Mouse (Mus musculus): ENCODE results near the gene Htr2a. TPM values are rescaled to one million over a fixed set of nuclear protein-coding genes. Genes with fewer than 3 reads are reported as not detected.

Gene Htr2a
- polyA plus RNA-seq, 1 experiment = 0.19 TPM

- Histone ChIP-seq H3K27me3 (ENCODE audit: control insufficient read depth, insufficient read depth, low read length) (no peaks in the 10 kb centered on the region), H3K4me1 (ENCODE audit: control insufficient read depth, insufficient read depth, insufficient read length) (no peaks in the 10 kb centered on the region), H3K36me3 (ENCODE audit: control insufficient read depth, insufficient read depth, low read length) (peaks cover 6% of the 10 kb centered on the region), H3K4me3 (ENCODE audit: extremely low read depth, insufficient read depth, insufficient read length) (peak within 1 kb of the TSS; percentile 84), H3K27ac (ENCODE audit: insufficient read depth, low read length) (no peak within 1 kb of the TSS; the same call in 1 of the 2 replicates)
- DNase-seq (ENCODE audit: low read depth in 1 of 2, low spot score in 2 of 2) = peak; percentile 80 to 92
- TF ChIP-seq POLR2A (IDR thresholded peaks at IDR 0.05; ENCODE audit: low read depth, low read length) = peak; percentile 42
- no peak for TF ChIP-seq CTCF (IDR thresholded peaks at IDR 0.05; ENCODE audit: extremely low read depth, insufficient read depth, insufficient read length, insufficient replicate concordance)
- WGBS = under 1% methylated on average over 53 of the region's 53 CpGs
Measured at GRCm38 (mm10) chr14:74732079-74732783, 91.6 kb downstream of the Htr2a start, which contains the start of gene Esd. TSS of gene Esd (plus strand) at chr14:74732297.

DNA sequence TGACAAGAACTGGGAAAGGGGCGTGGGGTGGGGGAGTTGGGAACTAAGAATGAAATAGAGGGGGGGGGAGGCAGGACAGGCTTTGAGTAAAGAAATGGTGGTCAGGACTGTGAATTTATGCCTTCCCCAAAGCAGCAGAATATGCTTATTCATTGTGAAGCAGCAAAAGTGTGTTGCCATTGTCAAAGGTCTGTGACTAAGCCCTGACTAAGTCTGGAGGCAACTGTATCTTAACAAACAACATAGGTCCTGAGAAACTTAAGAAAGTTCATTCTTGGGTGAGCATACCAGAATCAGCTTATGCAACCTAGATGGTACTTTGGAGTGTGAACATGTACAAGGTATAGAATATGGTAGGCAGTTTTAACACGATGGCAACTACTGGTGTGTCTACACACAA lies 92.8 kb downstream of the Htr2a start:
- no peak for TF ChIP-seq POLR2A (IDR thresholded peaks at IDR 0.05; ENCODE audit: low read depth, low read length)
- TF ChIP-seq CTCF (IDR thresholded peaks at IDR 0.05; ENCODE audit: extremely low read depth, insufficient read depth, insufficient read length, insufficient replicate concordance) = no peak
- Histone ChIP-seq H3K4me3 (ENCODE audit: extremely low read depth, insufficient read depth, insufficient read length) (no peak overlapping the region), H3K4me1 (ENCODE audit: control insufficient read depth, insufficient read depth, insufficient read length) (no peaks in the 10 kb centered on the region), H3K27me3 (ENCODE audit: control insufficient read depth, insufficient read depth, low read length) (no peaks in the 10 kb centered on the region), H3K27ac (ENCODE audit: insufficient read depth, low read length) (no peak overlapping the region), H3K36me3 (ENCODE audit: control insufficient read depth, insufficient read depth, low read length) (peaks cover 9% of the 10 kb centered on the region)
- DNase-seq (ENCODE audit: low read depth in 1 of 2, low spot score in 2 of 2) = no peak
- WGBS = 78% methylated on average over 2 of the region's 2 CpGs

DNA sequence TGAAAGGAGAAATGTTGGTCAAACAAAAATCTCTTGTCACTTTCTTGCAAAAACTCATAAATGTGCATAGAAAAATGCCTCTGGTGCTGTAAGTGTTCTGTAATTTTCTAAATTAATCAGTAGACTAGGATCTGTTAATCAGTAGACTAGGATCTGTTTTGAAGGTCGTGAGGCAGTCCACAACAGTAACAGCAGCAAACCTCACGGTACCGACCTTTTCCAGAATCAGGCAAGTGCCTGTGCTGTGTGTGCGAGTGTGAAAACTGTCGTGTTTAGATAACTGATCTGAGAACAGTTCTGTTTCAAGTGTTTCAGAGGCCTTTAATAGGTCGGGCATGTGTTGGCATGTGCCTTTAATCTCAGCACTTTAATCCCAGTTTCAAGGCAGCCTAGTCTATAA lies 94.8 kb downstream of the Htr2a start:
- no peak for DNase-seq (ENCODE audit: low read depth in 1 of 2, low spot score in 2 of 2)
- Histone ChIP-seq H3K4me3 (ENCODE audit: extremely low read depth, insufficient read depth, insufficient read length) (no peak overlapping the region), H3K4me1 (ENCODE audit: control insufficient read depth, insufficient read depth, insufficient read length) (no peaks in the 10 kb centered on the region), H3K27ac (ENCODE audit: insufficient read depth, low read length) (no peak overlapping the region), H3K27me3 (ENCODE audit: control insufficient read depth, insufficient read depth, low read length) (no peaks in the 10 kb centered on the region), H3K36me3 (ENCODE audit: control insufficient read depth, insufficient read depth, low read length) (peaks cover 22% of the 10 kb centered on the region)
- TF ChIP-seq POLR2A (IDR thresholded peaks at IDR 0.05; ENCODE audit: low read depth, low read length) (no peak), CTCF (IDR thresholded peaks at IDR 0.05; ENCODE audit: extremely low read depth, insufficient read depth, insufficient read length, insufficient replicate concordance) (no peak)
- 90% methylated on average over 6 of the region's 6 CpGs for WGBS

GRCm38 (mm10) chr14:74736850-74737249 lies 96.2 kb downstream of the Htr2a start:
- Histone ChIP-seq H3K27ac (ENCODE audit: insufficient read depth, low read length) (no peak overlapping the region), H3K4me1 (ENCODE audit: control insufficient read depth, insufficient read depth, insufficient read length) (no peaks in the 10 kb centered on the region), H3K27me3 (ENCODE audit: control insufficient read depth, insufficient read depth, low read length) (no peaks in the 10 kb centered on the region), H3K4me3 (ENCODE audit: extremely low read depth, insufficient read depth, insufficient read length) (no peak overlapping the region), H3K36me3 (ENCODE audit: control insufficient read depth, insufficient read depth, low read length) (peaks cover 33% of the 10 kb centered on the region)
- TF ChIP-seq POLR2A (IDR thresholded peaks at IDR 0.05; ENCODE audit: low read depth, low read length) (no peak), CTCF (IDR thresholded peaks at IDR 0.05; ENCODE audit: extremely low read depth, insufficient read depth, insufficient read length, insufficient replicate concordance) (no peak)
- DNase-seq (ENCODE audit: low read depth in 1 of 2, low spot score in 2 of 2) = no peak
- WGBS = 96% methylated on average over 6 of the region's 6 CpGs

Other genes starting within 250 kb of the Htr2a start
- 16.9 and 18.7 TPM in 2 replicates for gene Esd, start 91.5 kb downstream of the Htr2a start, polyA plus RNA-seq (2012; rRNA removed)

Measured in spleen, adult 2 months (tissue).